Mouse (Mus musculus) frontal cortex, postnatal 14 days (tissue): ENCODE data around the gene Olfr44.
A peak's percentile ranks its signal among the peaks of the same experiment; 100 is the strongest.

Experiments
- DNase-seq, 2 experiments: peaks; one replicate each; pipeline ENCODE4 v3.0.0; 2022; ENCODE audit warnings: low spot score in 2 of 2

The Olfr44 gene

DNA sequence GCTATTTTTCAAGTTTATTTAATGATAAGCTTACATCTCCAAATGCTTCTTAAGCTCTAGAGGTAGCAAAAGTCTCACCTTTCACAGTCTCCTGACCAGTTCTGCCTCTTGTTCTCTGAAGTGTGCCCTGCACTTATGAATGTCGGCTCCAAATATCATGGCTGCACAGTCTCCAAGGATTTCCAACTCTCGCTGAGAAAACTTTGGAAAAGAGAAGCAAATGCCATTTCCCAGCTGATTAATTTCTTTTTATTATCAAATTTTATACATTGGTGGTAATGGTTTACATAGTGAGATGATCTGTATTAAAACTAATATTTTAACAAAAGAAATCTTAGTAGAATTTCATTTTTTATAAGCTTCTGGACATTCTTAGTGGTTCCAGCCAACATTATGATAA, at the start of gene Olfr44:
Gene Olfr44 (minus strand): TSS at position 101 of the 400 bp plus-strand sequence.
- no peak for DNase-seq

DNA sequence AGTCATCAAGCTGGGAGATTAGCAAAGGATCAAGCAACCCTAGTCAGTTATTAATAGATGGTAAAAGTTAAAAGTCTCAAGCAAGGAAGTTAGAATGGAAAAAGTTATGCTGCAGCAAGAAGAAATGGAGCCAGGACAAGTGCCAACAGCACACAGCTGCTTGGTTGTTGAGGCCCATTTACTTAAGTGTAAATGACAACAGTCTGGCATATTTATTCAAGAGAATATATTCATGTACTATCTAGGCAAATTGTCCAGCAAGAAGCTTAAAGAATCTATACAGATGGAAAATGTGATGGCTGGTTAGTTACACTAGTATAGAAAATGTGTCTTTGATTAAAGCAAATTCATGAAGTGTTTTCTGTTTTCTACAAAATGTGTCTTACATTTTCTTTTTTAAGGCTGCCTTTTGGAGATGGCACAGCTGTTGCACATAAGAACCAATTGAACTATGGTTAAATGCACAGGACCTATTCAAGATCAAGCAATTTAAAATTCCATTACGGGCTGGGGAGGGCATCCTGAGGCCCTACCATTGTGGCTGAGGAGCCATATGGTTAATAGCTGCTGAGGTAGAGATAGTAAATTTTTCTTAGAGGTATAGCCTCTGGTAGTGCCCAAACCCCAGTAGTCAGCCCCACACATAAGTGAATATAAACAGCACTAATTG, 30.0 kb upstream of the Olfr44 start:
- no peak for DNase-seq

DNA sequence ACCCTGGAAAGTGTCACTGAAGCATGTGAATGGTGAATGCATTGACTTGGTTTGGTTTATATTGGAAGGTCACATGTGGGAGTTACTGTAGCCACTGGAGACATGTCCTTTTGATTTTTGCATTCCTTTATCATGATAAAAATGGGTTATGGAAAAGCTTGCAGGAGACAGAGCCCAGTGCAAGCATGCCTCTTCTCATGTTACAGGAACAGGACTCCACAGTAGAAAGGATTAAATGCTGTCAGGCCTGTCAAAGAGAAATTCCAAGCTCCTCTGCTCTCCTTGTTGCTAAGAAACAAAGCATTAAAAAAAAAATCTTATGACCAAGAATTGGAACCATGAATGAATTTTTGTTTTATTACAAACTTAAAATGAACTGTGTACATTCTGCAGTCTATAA, 24.8 kb upstream of the Olfr44 start:
- DNase-seq = no peak

DNA sequence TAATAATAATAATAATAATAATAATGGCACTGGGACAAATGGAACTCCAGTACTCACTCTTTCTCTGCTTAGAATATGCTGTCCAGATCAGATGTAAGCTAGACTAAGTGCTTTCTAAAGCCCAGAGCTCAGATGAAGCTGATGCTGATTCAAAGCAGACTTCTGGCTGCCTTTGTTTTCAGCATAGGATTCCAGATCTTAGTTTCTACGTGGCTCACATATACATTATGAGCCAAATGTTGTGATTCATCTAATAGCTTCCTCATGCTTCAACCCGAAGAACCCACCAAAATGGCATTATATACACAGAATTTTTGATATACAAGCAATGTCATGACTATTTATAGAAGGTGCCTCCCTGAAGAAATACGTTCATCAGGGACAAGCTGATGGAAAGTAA, 21.7 kb upstream of the Olfr44 start, which contains the start of gene Olfr957:
Gene Olfr957 (minus strand): TSS at position 279 of the 400 bp plus-strand sequence.
- DNase-seq = no peak

DNA sequence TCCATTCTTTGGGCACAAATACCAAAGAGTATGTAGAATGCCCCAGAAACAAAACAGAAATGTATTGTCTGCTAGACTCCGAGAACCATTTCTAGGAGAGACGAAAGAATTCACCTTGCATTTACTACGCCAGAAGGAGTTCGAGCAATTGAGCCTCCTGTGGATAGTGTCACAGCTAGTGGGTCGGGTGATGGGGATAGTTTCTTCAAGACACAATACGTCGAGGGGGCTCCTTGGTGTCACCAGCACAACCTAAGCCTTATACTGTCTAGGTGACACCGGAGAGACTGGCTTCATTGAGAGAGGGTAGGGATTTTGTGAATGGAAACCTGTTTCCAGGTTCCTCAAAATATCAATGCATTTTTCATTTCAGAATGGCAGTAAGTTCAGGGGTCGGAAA, 15.6 kb upstream of the Olfr44 start:
- no peak for DNase-seq

DNA sequence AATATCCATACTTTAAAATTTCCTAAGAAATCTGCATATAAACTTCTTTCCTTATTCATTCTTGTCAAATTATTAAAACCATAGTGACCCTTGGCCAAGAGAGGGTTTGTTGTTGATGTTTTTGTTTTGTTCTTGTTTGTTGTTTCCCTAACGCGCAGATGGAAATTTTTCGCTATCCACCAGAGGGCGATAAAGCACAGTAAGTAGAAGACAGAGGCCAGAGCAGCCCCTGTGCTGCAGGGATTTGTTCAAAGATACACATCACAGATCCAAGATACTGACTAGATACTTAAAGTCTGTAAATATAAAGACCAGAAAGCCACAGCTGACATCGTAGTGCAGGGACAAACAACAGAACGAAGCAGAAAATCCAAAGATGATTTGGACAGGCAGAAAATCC, 15.2 kb upstream of the Olfr44 start:
- DNase-seq = peak in 1 of 2 experiments; percentile 48

DNA sequence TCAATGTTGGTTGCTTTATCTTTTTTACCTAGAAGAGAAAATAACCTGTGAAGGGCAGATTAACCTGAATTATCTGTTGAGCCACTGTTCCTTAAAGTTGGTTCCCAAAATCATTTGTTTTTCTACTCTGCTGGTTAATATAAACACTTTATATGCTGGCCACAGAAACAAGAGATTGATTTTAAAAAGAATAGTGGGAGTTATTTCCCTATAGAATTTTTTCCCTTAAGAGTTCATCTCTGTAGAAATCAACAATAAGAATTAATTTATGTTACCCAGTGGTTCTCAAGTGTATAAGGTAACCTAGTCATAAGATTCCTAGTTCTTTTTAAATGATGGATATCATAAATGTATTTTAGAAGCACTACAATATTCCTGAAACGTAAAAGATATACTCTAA, 22.0 kb downstream of the Olfr44 start, which contains the start of gene Olfr955:
Gene Olfr955 (minus strand): TSS at position 101 of the 400 bp plus-strand sequence.
- no peak for DNase-seq

DNA sequence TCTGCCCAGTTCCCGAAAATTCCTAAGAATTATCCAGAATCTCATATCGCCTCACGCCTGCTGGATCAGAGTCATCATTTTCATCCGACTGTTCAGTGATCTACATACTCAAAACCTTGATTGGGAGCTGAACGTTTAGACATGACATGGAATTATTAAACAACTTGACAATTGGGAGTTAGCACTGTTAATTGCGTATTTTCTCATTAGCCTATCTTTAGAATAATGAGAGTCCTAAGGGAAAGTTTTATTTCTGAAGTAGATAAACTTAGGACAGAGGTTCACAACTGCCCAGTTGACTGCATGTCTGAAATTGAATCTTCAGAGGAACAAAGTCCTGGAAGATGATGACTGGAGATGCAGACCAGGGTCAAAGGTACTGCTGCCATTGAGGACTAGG, 37.4 kb downstream of the Olfr44 start, which contains the start of gene Olfr954:
Gene Olfr954 (plus strand): TSS at position 301 of the 400 bp plus-strand sequence.
- no peak for DNase-seq
